Mouse (Mus musculus) urinary bladder, postnatal 14 days (tissue): ENCODE measurements around the gene Uox.

Experiments used
- DNase-seq: peaks from one replicate; pipeline ENCODE4 v3.0.0; 2021; ENCODE audit warnings: low spot score

Uox gene

DNA sequence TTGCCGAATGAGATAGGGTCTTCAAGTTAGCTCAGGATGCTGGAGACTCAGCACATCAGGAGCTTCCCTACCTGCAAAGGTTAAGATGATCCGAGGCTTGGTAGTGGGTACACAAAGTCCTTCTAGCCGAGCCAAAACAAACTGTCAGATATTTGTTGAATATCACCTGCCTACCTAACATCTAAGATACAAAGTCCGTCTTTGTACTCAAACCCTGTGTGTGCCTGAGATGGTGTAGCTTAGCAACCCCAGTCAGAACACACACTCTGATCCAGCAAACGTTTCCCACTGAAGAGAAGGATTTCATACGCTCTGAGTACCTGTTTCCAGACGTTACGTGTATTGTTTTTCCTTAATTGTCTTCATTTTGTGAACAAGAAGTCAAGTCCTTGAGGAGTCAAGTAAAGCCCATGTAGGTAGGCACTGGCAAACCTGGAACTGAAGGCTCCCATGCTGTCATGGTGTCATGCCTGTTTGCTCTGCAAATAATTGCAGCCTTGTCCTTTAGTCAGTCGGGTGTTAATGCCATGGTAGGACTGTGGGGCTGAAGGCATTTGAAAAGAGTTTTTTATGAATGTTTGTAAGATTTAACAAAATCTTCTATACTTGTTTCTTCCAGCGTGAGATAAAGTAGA, at the start of gene Uox:
TSS of gene Uox (plus strand) at position 279 of the 635 bp plus-strand sequence.
- DNase-seq, result no peak

DNA sequence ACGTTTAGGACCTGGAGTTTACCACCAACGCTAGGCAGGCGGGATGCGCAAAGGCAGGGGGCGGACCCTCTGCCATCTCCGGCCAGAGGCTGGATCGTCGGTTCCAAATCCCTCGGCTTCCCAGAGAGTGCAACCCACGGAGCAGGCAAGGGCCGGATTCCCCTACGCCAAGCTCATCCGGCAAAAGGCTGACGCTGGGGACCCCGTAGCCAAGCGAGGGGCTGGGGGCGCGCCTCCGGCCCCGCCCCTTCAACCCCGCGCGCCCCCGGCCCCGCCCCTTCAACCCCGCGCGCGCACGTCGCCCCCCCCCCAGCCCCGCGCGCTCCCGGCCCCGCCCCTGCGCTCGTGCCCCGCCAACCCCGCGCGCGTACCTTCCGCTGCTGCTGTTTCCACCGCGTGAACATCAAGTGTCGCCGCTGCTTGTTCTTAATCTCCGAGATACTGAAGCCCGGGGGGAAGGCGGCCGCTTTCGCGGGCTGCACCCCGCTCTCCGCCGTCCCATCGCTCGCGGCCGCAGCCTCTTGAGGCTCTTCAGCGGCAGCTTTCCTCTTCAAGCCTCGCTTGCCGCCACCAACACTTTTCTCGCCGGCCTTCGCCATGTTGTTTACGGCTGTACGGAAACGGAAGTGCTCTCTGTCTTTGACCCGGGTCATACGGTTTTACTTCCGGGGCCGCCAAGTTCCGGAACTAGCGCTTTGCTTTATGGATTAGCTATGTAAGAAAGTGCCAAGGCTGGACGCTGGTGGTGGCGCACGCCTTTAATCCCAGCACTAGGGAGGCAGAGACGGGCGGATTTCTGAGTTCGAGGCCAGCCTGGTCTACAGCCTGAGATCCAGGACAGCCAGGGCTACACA, 49.2 kb upstream of the Uox start, which contains the start of gene Rpf1:
TSS of gene Rpf1 (minus strand) at position 632 of the 854 bp plus-strand sequence.
- DNase-seq, result peak; percentile 91

DNA sequence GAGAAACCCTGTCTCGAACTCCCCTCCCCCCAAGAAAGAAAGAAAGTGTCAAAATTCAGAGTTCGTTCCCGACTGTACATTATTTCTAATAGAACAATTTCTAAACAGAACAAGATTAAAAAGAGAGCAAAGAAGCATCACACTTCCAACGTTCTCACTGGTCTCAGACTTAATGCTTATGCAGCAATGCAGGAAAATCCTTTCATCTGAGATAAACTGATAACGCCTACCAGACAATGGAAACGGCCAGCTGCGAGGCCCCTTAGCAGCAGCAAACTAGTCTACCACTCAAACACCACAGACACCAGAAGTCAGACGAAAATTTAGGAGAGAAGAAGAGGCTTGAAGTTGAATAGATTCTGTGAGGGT, 48.6 kb upstream of the Uox start:
- no peak for DNase-seq

DNA sequence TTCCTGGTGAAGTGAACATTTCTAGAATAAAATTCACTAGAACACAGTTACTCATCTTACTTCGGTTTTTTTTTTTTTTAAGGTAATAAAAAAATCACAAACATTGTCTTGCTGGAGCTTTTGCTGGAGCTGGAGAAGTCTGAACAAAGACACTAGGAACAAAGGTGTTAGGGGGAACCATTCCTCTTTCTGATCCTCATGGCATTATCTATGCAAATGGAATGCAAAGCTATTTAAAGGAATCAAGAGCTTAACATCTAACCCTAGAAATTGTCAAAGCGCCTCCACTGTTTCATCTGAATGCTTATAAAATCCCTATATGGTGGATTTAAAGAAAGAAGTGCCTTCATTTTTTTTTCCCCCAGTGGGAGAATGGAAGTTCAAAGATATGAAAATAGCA, 41.9 kb upstream of the Uox start:
- no peak for DNase-seq

DNA sequence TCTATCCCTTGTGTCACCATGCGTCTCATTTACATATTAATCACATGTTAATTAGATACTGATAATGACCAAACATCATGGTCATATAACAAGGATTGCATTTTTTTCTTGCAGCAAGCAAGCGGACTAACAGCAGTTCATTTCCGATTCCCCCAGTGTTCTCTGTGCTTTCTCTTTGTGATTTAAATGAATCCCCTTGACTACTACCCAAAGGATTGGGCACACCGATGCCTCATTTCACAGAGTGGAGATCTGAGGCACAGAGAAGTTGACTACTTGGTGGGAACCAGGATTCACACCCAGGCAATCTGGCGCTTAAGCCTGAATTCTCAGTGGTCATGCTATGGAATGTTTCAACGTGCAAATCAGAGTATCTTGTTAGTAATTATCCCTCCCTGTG, 35.2 kb upstream of the Uox start:
- no peak for DNase-seq

DNA sequence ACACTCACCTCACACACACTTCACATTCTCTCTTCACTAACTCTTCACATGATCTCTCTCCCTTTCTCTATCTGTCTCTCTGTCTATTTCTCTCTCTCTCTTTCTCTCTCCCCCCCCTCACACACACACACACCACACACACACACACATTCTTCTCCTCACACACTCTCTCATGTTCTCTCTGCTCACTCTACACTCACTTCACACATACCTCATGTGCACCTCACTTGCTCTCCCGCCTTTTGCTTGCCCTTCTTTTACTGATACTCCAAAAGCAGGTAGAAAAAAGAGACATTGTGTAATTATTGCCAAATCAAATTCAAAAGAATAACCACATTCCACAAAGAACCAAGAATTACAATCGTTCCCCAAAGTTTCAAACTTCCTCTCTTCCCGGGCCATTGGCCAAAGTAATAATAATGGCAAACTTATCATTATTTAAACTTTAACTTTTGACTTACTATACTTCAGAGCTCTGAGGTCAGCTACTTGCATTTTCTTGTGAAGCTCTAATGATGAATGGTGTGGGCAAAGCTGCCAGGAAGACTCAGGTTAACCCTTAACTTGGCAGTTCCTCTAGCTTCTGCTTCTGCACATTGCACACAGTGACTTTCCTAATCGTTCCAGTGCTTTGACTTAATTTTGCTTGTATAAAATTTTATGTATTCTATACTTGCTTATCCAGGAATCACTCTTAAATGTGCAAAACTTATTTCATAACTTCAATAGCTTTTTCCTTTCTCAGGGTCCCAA, 29.5 kb upstream of the Uox start:
- no peak for DNase-seq

DNA sequence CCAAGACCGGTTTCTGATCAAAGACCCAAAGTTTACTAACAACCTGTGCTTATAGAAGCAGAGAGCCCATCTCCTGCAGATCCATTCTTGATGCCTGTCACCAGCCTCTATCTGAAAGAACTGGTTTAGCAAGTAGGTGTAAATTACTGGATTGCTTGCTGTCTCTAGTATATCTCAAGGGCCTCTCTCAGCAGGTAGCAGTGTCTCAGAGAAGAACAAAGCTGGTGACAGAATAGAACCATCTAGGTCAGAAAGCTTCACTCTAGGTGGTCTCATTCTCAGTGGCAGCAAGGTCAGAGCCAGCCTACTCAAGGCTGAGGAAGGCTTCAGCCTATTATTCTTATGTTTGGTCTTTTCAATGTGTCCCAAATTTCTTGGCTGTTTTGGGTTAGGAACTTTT, 26.6 kb upstream of the Uox start:
- DNase-seq, result no peak

DNA sequence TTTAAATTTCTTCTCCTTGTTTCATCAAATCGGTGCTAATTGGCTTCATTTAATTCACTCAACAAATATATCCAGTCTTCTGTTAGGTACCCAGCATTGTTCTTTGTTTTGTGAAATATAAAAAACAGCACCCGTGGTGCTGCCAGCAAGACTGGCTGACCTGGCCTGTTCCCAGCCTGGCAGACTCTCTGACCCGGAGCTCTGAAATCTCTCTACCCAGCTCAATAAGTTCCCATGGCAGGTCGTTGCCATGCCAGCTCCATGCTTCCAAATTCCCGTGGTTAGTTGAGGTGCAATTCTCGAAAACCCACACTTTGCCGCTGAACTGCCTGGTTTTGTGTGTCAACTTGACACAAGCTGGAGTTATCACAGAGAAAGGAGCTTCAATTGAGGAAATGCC, 15.4 kb upstream of the Uox start:
- no peak for DNase-seq

DNA sequence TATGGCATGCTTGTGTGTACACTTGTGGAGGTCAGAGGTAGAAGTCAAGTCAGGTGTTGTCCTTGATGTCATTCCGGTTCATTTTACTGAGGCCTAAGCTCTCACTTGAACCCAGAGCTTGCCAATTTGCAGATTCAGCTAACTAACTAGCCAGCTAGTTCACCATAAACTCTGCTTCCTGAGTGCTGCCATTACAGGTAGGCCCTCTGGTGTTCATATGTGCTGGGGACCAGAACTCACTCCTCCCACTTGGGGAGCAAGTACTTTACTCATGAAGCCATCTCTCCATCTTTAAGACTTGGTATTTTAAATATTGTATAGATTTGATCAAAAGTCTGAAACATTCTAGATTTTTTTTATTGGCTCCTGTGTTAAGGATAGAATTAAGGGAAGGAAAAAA, 13.7 kb upstream of the Uox start:
- no peak for DNase-seq

DNA sequence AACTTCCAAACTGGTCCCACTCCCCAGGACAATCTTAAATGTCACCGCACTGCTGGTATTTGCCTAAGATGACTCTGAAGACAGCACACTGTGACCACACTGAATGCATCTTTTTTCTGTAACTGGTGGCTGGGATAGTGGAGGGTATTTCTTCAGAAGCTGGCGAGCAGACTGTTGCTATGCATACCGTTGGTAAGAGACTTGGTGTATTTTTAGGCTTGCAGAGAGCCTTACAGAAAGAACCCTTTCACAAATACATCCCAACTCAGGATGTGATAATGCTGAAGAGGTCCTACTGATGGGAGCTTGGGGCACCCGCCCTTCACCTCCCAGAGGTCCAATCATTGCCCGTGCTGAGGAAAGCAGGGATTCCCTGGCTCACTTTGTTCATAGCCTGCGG, 12.7 kb upstream of the Uox start:
- no peak for DNase-seq

DNA sequence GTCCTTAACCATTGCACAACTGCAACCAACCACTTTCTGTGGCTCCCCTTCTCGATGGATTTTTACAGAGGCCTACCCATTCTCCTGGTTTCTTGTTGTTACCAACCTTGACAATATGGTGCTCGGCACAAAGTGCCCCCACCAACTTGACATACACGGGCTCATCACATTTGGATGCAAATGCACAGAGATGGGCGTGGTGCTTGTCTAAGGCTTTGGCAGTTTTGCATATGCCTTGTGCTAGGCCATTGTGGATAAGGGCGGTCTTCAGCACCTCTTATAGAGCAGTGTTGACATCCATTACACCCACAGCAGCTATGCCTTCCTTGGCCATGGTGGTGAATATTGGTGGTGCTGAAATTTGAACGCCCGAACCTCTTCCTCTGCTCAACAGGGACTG, 7.3 kb upstream of the Uox start:
- DNase-seq, result no peak

DNA sequence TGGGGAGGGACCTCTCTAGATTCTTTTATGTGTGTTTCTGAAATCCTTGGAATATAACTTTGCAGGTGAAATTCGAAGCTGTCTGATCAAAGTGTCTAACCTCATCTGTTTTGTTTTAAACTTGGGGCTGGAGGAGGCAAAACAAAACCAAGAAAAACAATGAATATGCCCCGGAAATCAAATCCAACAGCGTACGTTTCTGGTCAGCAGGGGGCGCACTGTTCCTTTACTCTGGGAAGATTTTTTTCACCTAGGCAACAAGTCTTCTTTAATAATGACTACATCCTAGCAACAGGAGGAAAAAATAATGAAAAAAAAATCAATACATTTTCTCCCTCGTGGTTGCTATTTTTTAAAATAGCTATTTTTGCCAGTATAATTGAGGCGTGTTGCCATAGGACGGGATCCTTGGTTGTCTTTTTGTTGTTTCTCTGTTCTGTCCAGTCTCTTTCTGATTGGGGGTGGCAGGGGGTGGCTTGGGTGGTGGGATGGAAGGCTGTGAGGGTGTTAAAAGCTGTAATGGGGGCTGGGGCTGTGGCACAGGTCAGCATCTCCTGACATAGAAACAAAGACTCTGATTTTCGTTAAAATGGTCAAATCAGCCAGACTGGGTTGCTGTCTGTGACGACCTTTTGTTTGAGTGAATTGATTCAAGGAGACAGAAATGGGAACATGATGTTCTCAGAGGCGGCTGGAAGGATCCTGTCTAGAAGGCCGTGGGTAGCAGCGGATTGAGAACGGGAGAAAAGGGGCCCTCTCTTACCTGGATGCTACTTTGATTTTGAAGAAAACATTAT, 5.8 kb upstream of the Uox start:
- DNase-seq, result peak; percentile 81

DNA sequence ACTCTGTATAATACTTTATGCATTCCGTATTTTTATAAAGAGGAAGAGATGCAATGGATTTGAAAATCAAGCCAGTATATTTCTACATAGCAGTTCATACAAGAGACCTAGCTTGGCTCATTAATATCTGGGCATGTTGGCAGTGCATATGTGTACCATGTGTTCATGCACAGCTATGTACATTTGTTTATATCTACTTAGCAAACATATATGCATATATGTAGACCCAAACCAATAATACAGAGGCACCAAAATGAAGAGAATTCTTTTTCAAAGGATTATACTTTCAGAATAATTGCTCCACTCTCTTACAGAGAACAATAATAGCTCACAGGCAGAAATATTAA, 5.2 kb upstream of the Uox start:
- no peak for DNase-seq

DNA sequence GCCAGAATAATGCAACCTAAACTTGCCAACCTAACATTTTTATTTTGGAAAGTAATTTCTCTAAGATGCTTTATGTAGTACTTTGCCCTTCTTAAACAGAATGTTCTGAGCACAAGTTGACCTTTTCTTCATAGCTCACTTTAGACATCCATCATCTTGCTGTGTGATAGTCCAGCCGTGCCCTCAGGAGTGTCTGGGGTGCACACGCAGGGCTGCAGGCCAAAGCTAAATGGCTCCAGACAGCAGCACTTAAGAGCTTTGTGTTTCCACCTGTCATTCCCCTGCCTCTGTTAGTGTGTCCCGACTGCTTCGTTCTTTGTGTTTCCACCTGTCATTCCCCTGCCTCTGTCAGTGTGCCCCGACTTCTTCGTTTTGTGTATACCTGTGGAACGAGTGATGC, 2.9 kb upstream of the Uox start:
- no peak for DNase-seq

DNA sequence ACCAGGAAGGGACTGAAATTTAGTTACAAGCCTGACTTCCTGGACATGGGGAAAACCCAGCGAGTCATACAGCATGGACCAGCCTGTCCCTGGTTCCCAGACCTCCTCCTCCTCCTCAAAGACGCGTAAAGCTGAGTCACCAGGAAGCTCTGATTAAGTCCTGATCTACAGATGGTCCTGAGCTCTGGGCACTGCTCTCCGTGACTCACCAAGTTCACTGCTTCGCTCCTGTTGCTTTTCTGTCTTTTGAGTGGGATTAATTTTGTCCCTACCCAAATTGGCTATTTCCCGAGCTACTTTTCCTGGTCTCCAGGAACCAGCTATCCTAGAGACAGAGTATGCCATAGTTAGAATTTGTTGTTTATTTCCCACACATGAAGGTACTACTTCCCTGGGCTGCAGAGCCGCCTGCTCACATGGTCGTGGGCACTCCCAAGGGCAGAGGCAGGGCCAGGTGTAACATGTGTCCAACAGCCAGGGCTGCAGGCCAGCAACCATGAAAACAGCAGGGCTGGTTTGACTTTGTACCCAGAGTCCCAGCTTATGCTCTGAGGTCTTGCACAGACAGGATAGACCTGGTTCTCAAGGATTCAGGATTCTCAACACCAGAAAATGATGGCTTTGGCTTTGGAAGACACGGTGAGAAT, 2.2 kb upstream of the Uox start:
- peak; percentile 64 for DNase-seq

DNA sequence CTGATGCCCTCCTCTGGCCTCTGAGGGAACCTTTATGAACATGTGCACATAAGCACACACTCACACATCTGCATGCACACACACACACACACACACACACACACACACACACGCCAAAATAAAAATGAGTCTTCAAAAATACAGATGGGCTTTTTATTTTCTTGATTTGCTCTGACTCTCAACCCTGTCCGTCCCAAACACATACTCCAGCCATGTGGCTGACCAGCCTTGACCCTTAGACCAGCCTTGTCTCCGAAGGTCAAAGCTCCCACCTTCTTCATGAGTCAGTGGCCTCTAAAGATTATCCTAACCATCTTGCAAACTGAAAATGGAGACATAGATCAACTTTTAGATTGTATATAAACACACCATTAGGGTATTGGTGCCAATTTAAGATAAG, 632 bp upstream of the Uox start:
- DNase-seq, result no peak

DNA sequence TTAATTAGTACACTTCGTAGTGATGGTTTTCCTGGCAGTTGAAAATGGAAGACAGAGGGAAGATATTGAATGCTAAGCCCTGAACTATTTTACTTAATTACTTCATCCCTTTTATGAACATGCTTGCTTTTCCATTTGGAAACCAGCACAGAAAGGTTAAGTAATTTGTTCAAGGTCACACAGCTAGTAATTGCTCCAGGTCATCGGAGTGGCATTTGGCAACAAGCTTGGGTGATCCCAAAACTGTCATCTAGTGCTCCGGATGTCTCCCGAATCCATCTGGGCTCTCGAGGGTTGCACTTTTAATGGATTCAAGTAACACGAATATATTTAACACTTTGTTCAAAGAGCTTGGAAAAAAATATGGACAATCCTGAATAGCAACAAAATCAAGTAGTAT, 713 bp downstream of the Uox start:
- DNase-seq, result no peak

DNA sequence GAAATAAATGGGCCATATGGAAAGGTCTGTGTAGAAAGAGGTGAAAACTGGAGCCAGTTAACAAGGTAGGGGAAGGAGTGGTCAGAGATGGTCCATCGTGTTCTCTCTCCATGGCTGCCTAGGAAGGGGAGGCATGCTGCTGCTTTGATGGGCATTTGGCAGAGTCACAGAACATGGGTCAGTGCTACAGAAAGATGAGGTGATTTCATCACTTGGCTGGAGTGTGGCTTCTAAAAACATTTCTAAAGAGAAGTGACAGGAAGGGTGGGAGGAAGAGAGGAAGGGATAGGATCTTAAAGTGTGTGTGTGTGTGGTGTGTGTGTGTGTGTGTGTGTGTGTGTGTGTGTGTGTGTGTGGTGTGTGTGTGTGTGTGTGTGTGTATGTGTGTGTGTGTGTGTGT, 1.1 kb downstream of the Uox start:
- no peak for DNase-seq

DNA sequence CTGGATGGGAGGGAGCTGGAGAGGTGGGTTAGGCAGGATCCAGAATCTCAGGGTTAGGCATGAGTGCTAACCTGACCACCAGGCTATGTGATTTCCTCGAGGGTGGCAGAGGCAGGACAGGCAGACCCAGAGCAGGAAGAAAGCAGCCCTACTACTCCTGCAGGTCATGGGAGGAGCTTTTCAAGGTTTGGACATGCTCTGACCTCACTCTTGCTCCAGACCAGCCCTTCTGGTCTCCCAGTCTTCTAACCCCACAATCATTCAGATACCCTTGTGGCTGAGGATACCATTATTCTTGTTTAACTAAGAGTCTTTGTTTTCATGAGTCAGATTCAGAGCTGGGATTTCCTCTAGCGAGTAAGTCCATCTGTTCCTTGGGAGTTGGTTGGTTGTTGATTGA, 7.4 kb downstream of the Uox start:
- DNase-seq, result no peak

DNA sequence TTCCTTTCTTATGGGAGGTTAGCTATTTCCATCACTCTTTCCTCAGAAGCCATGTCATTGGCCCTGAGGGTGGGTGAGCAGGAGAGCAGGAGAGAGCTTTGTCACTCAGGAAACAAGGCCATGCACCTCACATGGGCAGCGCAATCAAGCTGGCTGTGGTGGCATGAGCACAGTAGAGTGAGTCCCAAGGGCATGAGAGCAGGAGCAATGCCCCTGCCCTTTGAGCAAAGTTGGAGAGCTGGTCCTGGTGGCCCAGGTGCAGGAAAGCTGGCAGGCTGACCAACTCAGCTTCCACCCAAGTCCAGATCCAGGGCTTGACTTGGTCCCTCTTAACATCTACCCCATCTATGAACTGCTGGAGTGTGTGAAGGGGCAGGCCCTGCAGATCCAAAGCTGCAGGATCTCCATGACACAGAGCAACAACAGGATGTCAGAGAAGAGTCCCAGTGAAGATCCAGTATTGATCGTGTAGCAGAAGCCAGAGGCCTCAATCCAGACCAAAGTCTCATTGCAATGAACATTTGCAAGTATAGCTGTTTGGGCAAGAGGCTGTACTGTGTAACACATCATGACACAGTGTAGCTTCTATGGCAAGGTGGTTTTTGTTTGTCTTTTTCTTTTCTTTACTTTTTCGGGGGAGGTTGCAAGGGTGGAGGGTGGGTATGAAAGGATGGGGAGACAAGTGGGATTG, 10.0 kb downstream of the Uox start:
- no peak for DNase-seq

DNA sequence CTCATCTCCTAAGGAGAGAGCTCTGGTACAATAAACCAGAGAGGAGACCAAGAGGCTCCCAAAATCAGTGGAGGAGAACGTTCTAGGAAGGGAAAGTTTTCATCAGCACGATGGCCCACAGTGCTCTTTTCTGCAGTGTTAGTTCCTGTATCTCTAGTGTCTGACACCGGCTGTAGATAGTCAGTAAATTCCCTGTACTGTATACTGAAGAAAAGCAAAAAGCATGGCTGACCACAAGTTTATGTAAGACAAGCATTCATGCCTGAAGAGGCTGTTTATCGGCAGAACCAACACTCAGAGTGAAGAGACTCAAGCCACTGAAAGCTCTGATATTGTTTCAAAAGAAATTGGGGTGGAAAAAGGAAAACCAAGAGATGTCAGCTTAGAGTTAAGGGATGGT, 13.3 kb downstream of the Uox start:
- DNase-seq, result no peak
